11 mouse cellular contexts compared by ENCODE assay signal in the genomic region with DNA sequence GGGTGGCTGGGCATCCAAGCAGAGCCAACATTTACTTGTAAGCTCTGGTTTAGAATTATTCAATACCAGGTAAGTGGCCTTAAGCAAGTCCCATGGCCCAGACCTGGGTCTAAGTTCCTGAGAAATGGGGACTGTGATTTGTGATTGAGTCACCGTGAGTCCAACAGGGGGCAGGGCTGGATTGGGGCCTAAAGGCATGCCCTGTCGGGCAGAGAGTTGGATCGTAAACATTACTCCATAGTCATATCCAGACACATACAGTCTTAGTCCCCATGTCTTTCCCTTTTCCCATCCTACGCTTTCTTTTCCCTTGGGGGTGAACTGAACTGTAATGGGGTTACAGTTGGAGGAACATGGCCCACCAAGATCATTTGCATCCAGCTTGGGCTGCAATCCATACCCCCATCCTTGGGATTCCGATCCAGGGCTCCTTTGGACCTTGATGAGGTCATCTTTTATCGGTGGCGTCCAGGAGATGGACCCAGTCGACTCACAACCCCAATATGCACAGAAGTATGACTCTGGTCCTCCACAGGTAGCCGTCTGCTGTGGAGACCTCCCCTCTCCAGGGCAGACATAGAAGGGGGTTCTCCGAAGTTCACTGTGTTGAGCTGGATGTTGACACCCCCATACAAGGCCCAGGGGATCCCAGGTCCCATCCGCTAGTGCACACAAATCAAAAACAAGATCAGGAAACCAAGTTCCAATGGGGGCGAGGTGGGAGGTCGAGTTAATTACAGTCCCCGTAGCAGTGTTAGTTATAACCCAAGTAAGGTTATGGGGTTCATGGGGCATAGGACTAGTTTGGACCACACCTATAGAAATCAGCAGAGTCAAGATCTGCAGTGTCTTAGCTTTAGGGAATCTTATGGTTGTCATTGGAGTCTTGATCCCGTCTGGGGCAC. TPM values are rescaled to one million over a fixed set of nuclear protein-coding genes. Genes with fewer than 3 reads are reported as not detected.
DNase-seq lines count a peak whose midpoint lies in the region; ATAC-seq and TF ChIP-seq lines count a peak whose summit lies in the region.
"Had no signal": no experiment of that assay in that cellular context is flagged by ENCODE, and none has a peak within 500 bp of the region (broad histone marks: within the 10 kb centered on the region; RNA-seq: fewer than 3 reads in every experiment).

No protein-coding gene starts in this region.

- H3K36me3 ChIP-seq in hindbrain, embryonic 12.5 days, result 0 out of 2 replicates have a peak, but pooled peaks cover 10% of the 10 kb centered on the region
- H3K36me3 ChIP-seq in hindbrain, embryonic 11.5 days (ENCODE audit: control insufficient read depth, insufficient read depth, low read length), result no peaks in the 10 kb centered on the region
- H3K36me3 ChIP-seq in CH12.LX (replicated peaks in 1 of 2; ENCODE audit: control insufficient read depth in 1 of 2, insufficient read depth in 1 of 2, low read length in 1 of 2), result peaks cover 35 to 48% of the 10 kb centered on the region in 2 experiments
- H3K36me3 ChIP-seq in embryonic facial prominence, embryonic 12.5 days, result peaks cover 14% of the 10 kb centered on the region; the same call in 1 of the 2 replicates
- H3K36me3 ChIP-seq in limb, embryonic 14.5 days (ENCODE audit: control insufficient read depth, insufficient read depth, low read length), result peaks cover 9% of the 10 kb centered on the region

- peaks cover 17% of the 10 kb centered on the region for H3K79me2 ChIP-seq in CH12.LX (replicated peaks; ENCODE audit: control insufficient read depth, extremely low read depth, insufficient read depth, poor library complexity, severe bottlenecking)

- 0 out of 2 replicates have a peak overlapping the region, but pooled peaks have one; percentile 27 for H3K4me3 ChIP-seq in hindbrain, embryonic 12.5 days
- no peak overlapping the region for H3K4me3 ChIP-seq in hindbrain, embryonic 11.5 days (ENCODE audit: low read depth, low read length)
- H3K4me3 ChIP-seq in CH12.LX (replicated peaks in 1 of 3; ENCODE audit: low read depth in 2 of 3, low read length in 2 of 3, poor library complexity in 1 of 3), result peak overlapping the region in 2 of 3 experiments; percentile 36 to 59
- peak overlapping the region; percentile 33; the same call in 1 of the 2 replicates for H3K4me3 ChIP-seq in embryonic facial prominence, embryonic 12.5 days
- no peak overlapping the region; the same call in 1 of the 2 replicates for H3K4me3 ChIP-seq in limb, embryonic 14.5 days (replicated peaks; ENCODE audit: low read length)

- no peak overlapping the region for H3K27ac ChIP-seq in hindbrain, embryonic 12.5 days
- no peak overlapping the region for H3K27ac ChIP-seq in hindbrain, embryonic 11.5 days (ENCODE audit: low read depth, low read length)
- peak overlapping the region; percentile 99 for H3K27ac ChIP-seq in CH12.LX (ENCODE audit: insufficient read depth, low read depth)
- H3K27ac ChIP-seq in embryonic facial prominence, embryonic 12.5 days, result no peak overlapping the region
- H3K27ac ChIP-seq in limb, embryonic 14.5 days (replicated peaks; ENCODE audit: low read depth, low read length), result no peak overlapping the region

- in situ Hi-C loops in CH12.LX (cut with MboI; ENCODE audit: low pct_ligation_motif_present, low pct_unique_long_range_greater_than_20kb, low sequenced_read_pairs), result no loop called here

- H3K27me3 ChIP-seq in hindbrain, embryonic 12.5 days, result no peaks in the 10 kb centered on the region
- H3K27me3 ChIP-seq in hindbrain, embryonic 11.5 days (ENCODE audit: control insufficient read depth, insufficient read depth, low read length), result no peaks in the 10 kb centered on the region
- no peaks in the 10 kb centered on the region for H3K27me3 ChIP-seq in CH12.LX (replicated peaks)
- no peaks in the 10 kb centered on the region for H3K27me3 ChIP-seq in embryonic facial prominence, embryonic 12.5 days
- no peaks in the 10 kb centered on the region for H3K27me3 ChIP-seq in limb, embryonic 14.5 days (ENCODE audit: control insufficient read depth, insufficient read depth, low read length)

- ATAC-seq in hindbrain, embryonic 12.5 days (ENCODE audit: low FRiP score), result no peak
- no peak for ATAC-seq in hindbrain, embryonic 11.5 days (ENCODE audit: low FRiP score)
- no peak for ATAC-seq in embryonic facial prominence, embryonic 12.5 days (ENCODE audit: insufficient number of reproducible peaks, insufficient read depth, low FRiP score, low TSS enrichment)
- ATAC-seq in limb, embryonic 14.5 days (ENCODE audit: low FRiP score, low read depth), result no peak

- no peak for TF ChIP-seq CTCF in CH12.LX (conservative IDR thresholded peaks at IDR 0.05 in 1 of 2, IDR thresholded peaks at IDR 0.05 in 1 of 2; ENCODE audit: low read depth in 2 of 2, low read length in 2 of 2)

- TF ChIP-seq RAD21 in CH12.LX (IDR thresholded peaks at IDR 0.05; ENCODE audit: low read depth, low read length), result no peak

- dilution Hi-C loops in CH12.LX (cut with MboI; ENCODE audit: extremely low pct_ligation_motif_present, extremely low pct_unique_long_range_greater_than_20kb, low sequenced_read_pairs), result no loop called here

- H3K9ac ChIP-seq in hindbrain, embryonic 12.5 days, result no peak overlapping the region
- H3K9ac ChIP-seq in hindbrain, embryonic 11.5 days (ENCODE audit: low read depth, low read length), result no peak overlapping the region
- H3K9ac ChIP-seq in CH12.LX (ENCODE audit: insufficient read depth, low read depth), result peak overlapping the region; percentile 8; the same call in 1 of the 2 replicates
- no peak overlapping the region for H3K9ac ChIP-seq in embryonic facial prominence, embryonic 12.5 days
- H3K9ac ChIP-seq in limb, embryonic 14.5 days (ENCODE audit: low read depth, low read length, severe bottlenecking), result no peak overlapping the region

- peaks cover 43% of the 10 kb centered on the region for H3K4me1 ChIP-seq in hindbrain, embryonic 12.5 days
- peaks cover 7% of the 10 kb centered on the region for H3K4me1 ChIP-seq in hindbrain, embryonic 11.5 days (replicated peaks; ENCODE audit: control insufficient read depth, insufficient read depth, low read length)
- H3K4me1 ChIP-seq in CH12.LX (ENCODE audit: control insufficient read depth in 1 of 2, insufficient read depth in 2 of 2), result peaks cover 4 to 5% of the 10 kb centered on the region in 2 experiments; a peak in 1 of 4 replicates
- peaks cover 26% of the 10 kb centered on the region for H3K4me1 ChIP-seq in embryonic facial prominence, embryonic 12.5 days
- peaks cover 18% of the 10 kb centered on the region for H3K4me1 ChIP-seq in limb, embryonic 14.5 days (ENCODE audit: control insufficient read depth, insufficient read depth, low read length)

- WGBS in hindbrain, embryonic 12.5 days, result 93% methylated on average over 15 of the region's 15 CpGs
- WGBS in hindbrain, embryonic 11.5 days, result 94% methylated on average over 15 of the region's 15 CpGs
- WGBS in embryonic facial prominence, embryonic 12.5 days, result 94% methylated on average over 15 of the region's 15 CpGs
- 91% methylated on average over 15 of the region's 15 CpGs for WGBS in limb, embryonic 14.5 days

- no peaks in the 10 kb centered on the region for H3K9me3 ChIP-seq in hindbrain, embryonic 12.5 days (replicated peaks)
- H3K9me3 ChIP-seq in hindbrain, embryonic 11.5 days (ENCODE audit: control insufficient read depth, low read length), result no peaks in the 10 kb centered on the region
- peaks cover 36% of the 10 kb centered on the region for H3K9me3 ChIP-seq in CH12.LX (replicated peaks; ENCODE audit: low read length)
- no peaks in the 10 kb centered on the region for H3K9me3 ChIP-seq in embryonic facial prominence, embryonic 12.5 days
- no peaks in the 10 kb centered on the region for H3K9me3 ChIP-seq in limb, embryonic 14.5 days (ENCODE audit: control insufficient read depth, low read length)

- TF ChIP-seq EP300 in CH12.LX (IDR thresholded peaks at IDR 0.05; ENCODE audit: low read length), result no peak

- peak; percentile 63; the same call in 1 of the 2 replicates for TF ChIP-seq POLR2A in CH12.LX (IDR thresholded peaks at IDR 0.05; ENCODE audit: low read depth, low read length)
- TF ChIP-seq POLR2A in limb, embryonic 14.5 days (IDR thresholded peaks at IDR 0.05; ENCODE audit: borderline replicate concordance, extremely low read depth, insufficient read depth, insufficient read length), result no peak

- H3K4me2 ChIP-seq in hindbrain, embryonic 12.5 days (replicated peaks), result peak overlapping the region; percentile 100; the same call in 1 of the 2 replicates
- no peak overlapping the region for H3K4me2 ChIP-seq in hindbrain, embryonic 11.5 days (replicated peaks; ENCODE audit: low read depth, low read length)
- H3K4me2 ChIP-seq in CH12.LX (ENCODE audit: insufficient read depth, low read depth, poor library complexity, severe bottlenecking), result no peak overlapping the region
- peak overlapping the region; percentile 93; the same call in 1 of the 2 replicates for H3K4me2 ChIP-seq in embryonic facial prominence, embryonic 12.5 days (replicated peaks)
- peak overlapping the region; percentile 65; the same call in 1 of the 2 replicates for H3K4me2 ChIP-seq in limb, embryonic 14.5 days (replicated peaks; ENCODE audit: low read depth, low read length, severe bottlenecking)

- no peak for DNase-seq in hindbrain, embryonic 11.5 days (ENCODE audit: low spot score)
- DNase-seq in CH12.LX (ENCODE audit: extremely low read depth), result peak; percentile 31
- no peak for DNase-seq in limb, embryonic 14.5 days (ENCODE audit: low spot score)
- DNase-seq in adrenal gland, adult 2 months, result no peak
- no peak for DNase-seq in thymus, postnatal 4 days
- no peak for DNase-seq in frontal cortex, postnatal 25 days (ENCODE audit: low spot score in 2 of 2)
- DNase-seq: cerebellum, postnatal 10 days; spleen, adult 18-20 months had no signal

RNA-seq across cellular contexts. Expression of gene Vars, which starts 2.0 kb away (rescaled TPM):
- polyA plus RNA-seq in hindbrain, embryonic 12.5 days (2016; fragmentation: Nextera tagmentation; extraction: Ambion mirVana), result 109 and 110 TPM in 2 replicates
- polyA plus RNA-seq in hindbrain, embryonic 11.5 days (2014; fragmentation: Nextera tagmentation; extraction: Ambion mirVana), result 69.1 and 71.7 TPM in 2 replicates
- total RNA-seq in CH12.LX (2012; rRNA removed), result 238 and 277 TPM in 2 replicates
- total RNA-seq in CH12.LX (2014; rRNA removed), result 90.3 and 97.4 TPM in 2 replicates
- polyA plus RNA-seq in CH12.LX (2012; ENCODE audit: insufficient read length, low read depth), result 253 and 280 TPM in 2 replicates
- polyA plus RNA-seq in embryonic facial prominence, embryonic 12.5 days (2016; fragmentation: Nextera tagmentation; extraction: Ambion mirVana), result 150 and 160 TPM in 2 replicates
- 163 and 216 TPM in 2 replicates for polyA plus RNA-seq in limb, embryonic 14.5 days (2012; rRNA removed)
- polyA plus RNA-seq in limb, embryonic 14.5 days (2014; fragmentation: Nextera tagmentation; extraction: Ambion mirVana), result 88.3 and 100 TPM in 2 replicates
- 10 to 100 TPM; 57.9 to 60.2 TPM for total RNA-seq in adrenal gland, adult 2 months (2021)
- polyA plus RNA-seq in adrenal gland, adult 2 months (2012; rRNA removed), result 178 and 214 TPM in 2 replicates

RNA-seq across cellular contexts. Expression of gene Lsm2, which starts 17.1 kb away (rescaled TPM):
- 128 and 158 TPM in 2 replicates for polyA plus RNA-seq in hindbrain, embryonic 12.5 days (2016; fragmentation: Nextera tagmentation; extraction: Ambion mirVana)
- 188 and 207 TPM in 2 replicates for polyA plus RNA-seq in hindbrain, embryonic 11.5 days (2014; fragmentation: Nextera tagmentation; extraction: Ambion mirVana)
- 104 and 120 TPM in 2 replicates for total RNA-seq in CH12.LX (2012; rRNA removed)
- total RNA-seq in CH12.LX (2014; rRNA removed), result 134 and 135 TPM in 2 replicates
- 274 and 345 TPM in 2 replicates for polyA plus RNA-seq in CH12.LX (2012; ENCODE audit: insufficient read length, low read depth)
- 212 and 230 TPM in 2 replicates for polyA plus RNA-seq in embryonic facial prominence, embryonic 12.5 days (2016; fragmentation: Nextera tagmentation; extraction: Ambion mirVana)
- 186 and 233 TPM in 2 replicates for polyA plus RNA-seq in limb, embryonic 14.5 days (2012; rRNA removed)
- polyA plus RNA-seq in limb, embryonic 14.5 days (2014; fragmentation: Nextera tagmentation; extraction: Ambion mirVana), result 170 and 178 TPM in 2 replicates
- 10 to 100 TPM; 32.9 to 45.8 TPM for total RNA-seq in adrenal gland, adult 2 months (2021)
- 82.4 and 84.8 TPM in 2 replicates for polyA plus RNA-seq in adrenal gland, adult 2 months (2012; rRNA removed)

RNA-seq across cellular contexts. Expression of gene Vwa7, which starts 17.6 kb away (rescaled TPM):
- polyA plus RNA-seq in hindbrain, embryonic 12.5 days (2016; fragmentation: Nextera tagmentation; extraction: Ambion mirVana), result 0.12 and 0.20 TPM in 2 replicates
- 0.10 and 0.36 TPM in 2 replicates for polyA plus RNA-seq in hindbrain, embryonic 11.5 days (2014; fragmentation: Nextera tagmentation; extraction: Ambion mirVana)
- total RNA-seq in CH12.LX (2012; rRNA removed) (0.42 and 0.46 TPM in 2 replicates), CH12.LX (2014; rRNA removed) (0.07 TPM in 1 of 2 replicates, not detected in the other)
- polyA plus RNA-seq in CH12.LX (2012; ENCODE audit: insufficient read length, low read depth), result 0.94 and 1.2 TPM in 2 replicates
- 0.20 and 0.25 TPM in 2 replicates for polyA plus RNA-seq in embryonic facial prominence, embryonic 12.5 days (2016; fragmentation: Nextera tagmentation; extraction: Ambion mirVana)
- polyA plus RNA-seq in limb, embryonic 14.5 days (2012; rRNA removed), result 0.64 and 0.85 TPM in 2 replicates
- polyA plus RNA-seq in limb, embryonic 14.5 days (2014; fragmentation: Nextera tagmentation; extraction: Ambion mirVana), result 0.11 and 0.15 TPM in 2 replicates
- under 1 TPM; 0.26 to 0.55 TPM for total RNA-seq in adrenal gland, adult 2 months (2021)
- polyA plus RNA-seq in adrenal gland, adult 2 months (2012; rRNA removed), result 0.97 and 1.8 TPM in 2 replicates

RNA-seq across cellular contexts. Expression of gene Hspa1l, which starts 26.3 kb away (rescaled TPM):
- polyA plus RNA-seq in hindbrain, embryonic 12.5 days (2016; fragmentation: Nextera tagmentation; extraction: Ambion mirVana), result 1.3 TPM in 2 replicates
- 0.93 and 1.2 TPM in 2 replicates for polyA plus RNA-seq in hindbrain, embryonic 11.5 days (2014; fragmentation: Nextera tagmentation; extraction: Ambion mirVana)
- total RNA-seq in CH12.LX (2012; rRNA removed), result 0.30 and 0.38 TPM in 2 replicates
- not detected in 2 replicates for total RNA-seq in CH12.LX (2014; rRNA removed)
- 1.1 and 1.4 TPM in 2 replicates for polyA plus RNA-seq in CH12.LX (2012; ENCODE audit: insufficient read length, low read depth)
- polyA plus RNA-seq in embryonic facial prominence, embryonic 12.5 days (2016; fragmentation: Nextera tagmentation; extraction: Ambion mirVana), result 0.84 and 0.99 TPM in 2 replicates
- polyA plus RNA-seq in limb, embryonic 14.5 days (2012; rRNA removed), result 0.44 and 0.47 TPM in 2 replicates
- 0.85 and 1.4 TPM in 2 replicates for polyA plus RNA-seq in limb, embryonic 14.5 days (2014; fragmentation: Nextera tagmentation; extraction: Ambion mirVana)
- total RNA-seq in adrenal gland, adult 2 months (2021), result under 1 TPM; 0.28 to 0.29 TPM
- polyA plus RNA-seq in adrenal gland, adult 2 months (2012; rRNA removed), result 0.11 and 0.17 TPM in 2 replicates
- polyA plus RNA-seq: liver, adult 2 months had no signal

RNA-seq across cellular contexts. Expression of gene Hspa1a, which starts 26.8 kb away (rescaled TPM):
- 2.2 and 3.1 TPM in 2 replicates for polyA plus RNA-seq in hindbrain, embryonic 12.5 days (2016; fragmentation: Nextera tagmentation; extraction: Ambion mirVana)
- 0.93 and 1.4 TPM in 2 replicates for polyA plus RNA-seq in hindbrain, embryonic 11.5 days (2014; fragmentation: Nextera tagmentation; extraction: Ambion mirVana)
- total RNA-seq in CH12.LX (2012; rRNA removed) (not detected in 2 replicates), CH12.LX (2014; rRNA removed) (not detected in 2 replicates)
- not detected in 2 replicates for polyA plus RNA-seq in CH12.LX (2012; ENCODE audit: insufficient read length, low read depth)
- 4.2 and 4.9 TPM in 2 replicates for polyA plus RNA-seq in embryonic facial prominence, embryonic 12.5 days (2016; fragmentation: Nextera tagmentation; extraction: Ambion mirVana)
- polyA plus RNA-seq in limb, embryonic 14.5 days (2012; rRNA removed), result 6.5 and 7.1 TPM in 2 replicates
- polyA plus RNA-seq in limb, embryonic 14.5 days (2014; fragmentation: Nextera tagmentation; extraction: Ambion mirVana), result 9.5 and 9.6 TPM in 2 replicates
- 100 to 1,000 TPM in 1 of 2 experiments, 10 to 100 TPM in 1; 16.3 to 253 TPM for total RNA-seq in adrenal gland, adult 2 months (2021)
- polyA plus RNA-seq in adrenal gland, adult 2 months (2012; rRNA removed), result 37.1 and 55.2 TPM in 2 replicates

Comparison
In these comparisons a context has a peak if more than half of its experiments do, and no peak if none do; other contexts are left out.
1. H3K4me2 ChIP-seq: peak in hindbrain, embryonic 12.5 days (single experiment), embryonic facial prominence, embryonic 12.5 days (single experiment) and limb, embryonic 14.5 days (single experiment); none in hindbrain, embryonic 11.5 days (single experiment) and CH12.LX (single experiment).
2. H3K4me3 ChIP-seq: peak in hindbrain, embryonic 12.5 days (single experiment), CH12.LX (2 of 3) and embryonic facial prominence, embryonic 12.5 days (single experiment); none in hindbrain, embryonic 11.5 days (single experiment) and limb, embryonic 14.5 days (single experiment).